Mouse (Mus musculus): ENCODE results near the gene Retreg2. TPM values are rescaled to one million over a fixed set of nuclear protein-coding genes. Genes with fewer than 3 reads are reported as not detected.

Gene Retreg2
- polyA plus RNA-seq, 2 experiments = 48.1 to 74.8 TPM

- H3K27ac ChIP-seq (replicated peaks; ENCODE audit: low read depth, low read length) = no peak overlapping the region
Measured at GRCm38 (mm10) chr1:75128641-75129040, 13.9 kb upstream of the Retreg2 start.

GRCm38 (mm10) chr1:75133421-75134207 lies 9.0 kb upstream of the Retreg2 start, which contains the start of gene Slc23a3:
TSS of gene Slc23a3 (minus strand) at chr1:75133890.
- WGBS = 63% methylated on average over 12 of the region's 12 CpGs
- Histone ChIP-seq H3K9me3 (ENCODE audit: control insufficient read depth, low read length) (no peaks in the 10 kb centered on the region), H3K27me3 (ENCODE audit: control insufficient read depth, insufficient read depth, low read length) (no peaks in the 10 kb centered on the region), H3K36me3 (ENCODE audit: control insufficient read depth, insufficient read depth, low read length) (peaks cover 36% of the 10 kb centered on the region), H3K4me1 (ENCODE audit: control insufficient read depth, insufficient read depth, low read length) (no peaks in the 10 kb centered on the region), H3K9ac (ENCODE audit: low read depth, low read length, severe bottlenecking) (no peak within 1 kb of the TSS), H3K4me3 (replicated peaks; ENCODE audit: low read length) (no peak within 1 kb of the TSS), H3K4me2 (replicated peaks; ENCODE audit: low read depth, low read length, severe bottlenecking) (no peak within 1 kb of the TSS), H3K27ac (replicated peaks; ENCODE audit: low read depth, low read length) (no peak within 1 kb of the TSS)
- DNase-seq (ENCODE audit: low spot score) (no peak), ATAC-seq (ENCODE audit: low FRiP score, low read depth) (no peak)
- no peak for TF ChIP-seq POLR2A (IDR thresholded peaks at IDR 0.05; ENCODE audit: borderline replicate concordance, extremely low read depth, insufficient read depth, insufficient read length)

More at GRCm38 (mm10) chr1:75128641-75129040, 13.9 kb upstream of the Retreg2 start:
- Histone ChIP-seq H3K4me3 (replicated peaks; ENCODE audit: low read length) (no peak overlapping the region), H3K36me3 (ENCODE audit: control insufficient read depth, insufficient read depth, low read length) (no peaks in the 10 kb centered on the region), H3K4me2 (replicated peaks; ENCODE audit: low read depth, low read length, severe bottlenecking) (no peak overlapping the region), H3K9ac (ENCODE audit: low read depth, low read length, severe bottlenecking) (no peak overlapping the region), H3K27me3 (ENCODE audit: control insufficient read depth, insufficient read depth, low read length) (no peaks in the 10 kb centered on the region), H3K4me1 (ENCODE audit: control insufficient read depth, insufficient read depth, low read length) (0 out of 2 replicates have a peak, but pooled peaks cover 5% of the 10 kb centered on the region), H3K9me3 (ENCODE audit: control insufficient read depth, low read length) (no peaks in the 10 kb centered on the region)
- no peak for ATAC-seq (ENCODE audit: low FRiP score, low read depth)
- WGBS = 74% methylated on average over 3 of the region's 3 CpGs
- TF ChIP-seq POLR2A (IDR thresholded peaks at IDR 0.05; ENCODE audit: borderline replicate concordance, extremely low read depth, insufficient read depth, insufficient read length) = no peak
- DNase-seq (ENCODE audit: low spot score) = no peak

- Histone ChIP-seq H3K4me3 (replicated peaks; ENCODE audit: low read length) (no peak overlapping the region), H3K9me3 (ENCODE audit: control insufficient read depth, low read length) (no peaks in the 10 kb centered on the region), H3K27me3 (ENCODE audit: control insufficient read depth, insufficient read depth, low read length) (no peaks in the 10 kb centered on the region), H3K36me3 (ENCODE audit: control insufficient read depth, insufficient read depth, low read length) (peaks cover 48% of the 10 kb centered on the region), H3K4me1 (ENCODE audit: control insufficient read depth, insufficient read depth, low read length) (peaks cover 7% of the 10 kb centered on the region), H3K4me2 (replicated peaks; ENCODE audit: low read depth, low read length, severe bottlenecking) (no peak overlapping the region), H3K9ac (ENCODE audit: low read depth, low read length, severe bottlenecking) (no peak overlapping the region), H3K27ac (replicated peaks; ENCODE audit: low read depth, low read length) (no peak overlapping the region)
- DNase-seq (ENCODE audit: low spot score) (no peak), ATAC-seq (ENCODE audit: low FRiP score, low read depth) (no peak)
- TF ChIP-seq POLR2A (IDR thresholded peaks at IDR 0.05; ENCODE audit: borderline replicate concordance, extremely low read depth, insufficient read depth, insufficient read length) = no peak
- WGBS = 71% methylated on average over 6 of the region's 6 CpGs
Measured at GRCm38 (mm10) chr1:75136293-75136692, 6.3 kb upstream of the Retreg2 start.

- no peak for TF ChIP-seq POLR2A (IDR thresholded peaks at IDR 0.05; ENCODE audit: borderline replicate concordance, extremely low read depth, insufficient read depth, insufficient read length)
- Histone ChIP-seq H3K36me3 (ENCODE audit: control insufficient read depth, insufficient read depth, low read length) (peaks cover 48% of the 10 kb centered on the region), H3K4me3 (replicated peaks; ENCODE audit: low read length) (no peak overlapping the region), H3K9me3 (ENCODE audit: control insufficient read depth, low read length) (no peaks in the 10 kb centered on the region), H3K27me3 (ENCODE audit: control insufficient read depth, insufficient read depth, low read length) (no peaks in the 10 kb centered on the region), H3K27ac (replicated peaks; ENCODE audit: low read depth, low read length) (no peak overlapping the region), H3K4me2 (replicated peaks; ENCODE audit: low read depth, low read length, severe bottlenecking) (no peak overlapping the region), H3K4me1 (ENCODE audit: control insufficient read depth, insufficient read depth, low read length) (peaks cover 7% of the 10 kb centered on the region), H3K9ac (ENCODE audit: low read depth, low read length, severe bottlenecking) (no peak overlapping the region)
- WGBS = 40% methylated on average over 3 of the region's 3 CpGs
- ATAC-seq (ENCODE audit: low FRiP score, low read depth) (no peak), DNase-seq (ENCODE audit: low spot score) (no peak)
Measured at GRCm38 (mm10) chr1:75136730-75137129, 5.8 kb upstream of the Retreg2 start.

GRCm38 (mm10) chr1:75138448-75138847 lies 4.1 kb upstream of the Retreg2 start:
- DNase-seq (ENCODE audit: low spot score) = no peak
- WGBS = 97% methylated on average over 2 of the region's 2 CpGs
- Histone ChIP-seq H3K27me3 (ENCODE audit: control insufficient read depth, insufficient read depth, low read length) (no peaks in the 10 kb centered on the region), H3K9ac (ENCODE audit: low read depth, low read length, severe bottlenecking) (no peak overlapping the region), H3K27ac (replicated peaks; ENCODE audit: low read depth, low read length) (no peak overlapping the region), H3K4me2 (replicated peaks; ENCODE audit: low read depth, low read length, severe bottlenecking) (no peak overlapping the region), H3K4me1 (ENCODE audit: control insufficient read depth, insufficient read depth, low read length) (peaks cover 7% of the 10 kb centered on the region), H3K36me3 (ENCODE audit: control insufficient read depth, insufficient read depth, low read length) (peaks cover 48% of the 10 kb centered on the region), H3K9me3 (ENCODE audit: control insufficient read depth, low read length) (no peaks in the 10 kb centered on the region), H3K4me3 (replicated peaks; ENCODE audit: low read length) (no peak overlapping the region)
- no peak for ATAC-seq (ENCODE audit: low FRiP score, low read depth)
- no peak for TF ChIP-seq POLR2A (IDR thresholded peaks at IDR 0.05; ENCODE audit: borderline replicate concordance, extremely low read depth, insufficient read depth, insufficient read length)

Data from limb, embryonic 14.5 days (tissue).